Mouse (Mus musculus) stomach, embryonic 14.5 days (tissue): Measurements from ENCODE around the gene Spen. TPM values are rescaled to one million over a fixed set of nuclear protein-coding genes. Genes with fewer than 3 reads are reported as not detected.

Experiments used
- ATAC-seq: fragments of 200-750 bp; cut with Nextera tagmentation; 2 replicates; pipeline ENCODE4 v1.8.0; 2017; ENCODE audit warnings: low read depth, moderate TSS enrichment; ENCODE audit not compliant: insufficient number of reproducible peaks, insufficient read depth, low FRiP score
- H3K27ac ChIP-seq: fragments of 300-500 bp; sonication (generic); 2 replicates; pipeline ENCODE4 v1.5.1; 2014; ENCODE audit warnings: mild to moderate bottlenecking, low read length, moderate library complexity, mixed read lengths
- H3K27me3 ChIP-seq: fragments of 300-500 bp; sonication (generic); 2 replicates; pipeline ENCODE4 v1.6.1; 2014; ENCODE audit warnings: low read length, control low read depth, mixed read lengths; ENCODE audit not compliant: control insufficient read depth, insufficient read depth
- H3K36me3 ChIP-seq: fragments of 300-500 bp; sonication (generic); 2 replicates; pipeline ENCODE4 v1.6.1; 2014; ENCODE audit warnings: mild to moderate bottlenecking, control low read depth, low read length, moderate library complexity, mixed read lengths; ENCODE audit not compliant: control insufficient read depth, insufficient read depth
- H3K4me1 ChIP-seq: fragments of 300-500 bp; sonication (generic); 2 replicates; pipeline ENCODE4 v1.6.1; 2014; ENCODE audit warnings: low read length, control low read depth, mixed read lengths; ENCODE audit not compliant: control insufficient read depth, insufficient read depth
- H3K4me2 ChIP-seq: fragments of 300-500 bp; sonication (generic); replicated peaks from 2 replicates; pipeline ENCODE4 v1.6.1; 2014; ENCODE audit warnings: low read depth, low read length, control low read depth
- H3K4me3 ChIP-seq: fragments of 300-500 bp; sonication (generic); 2 replicates; pipeline ENCODE4 v1.5.1; 2014; ENCODE audit warnings: low read depth, low read length, control low read depth
- H3K9ac ChIP-seq: fragments of 300-500 bp; sonication (generic); replicated peaks from 2 replicates; pipeline ENCODE4 v1.6.1; 2014; ENCODE audit warnings: low read depth, mild to moderate bottlenecking, control low read depth, low read length, moderate library complexity, mixed read lengths
- H3K9me3 ChIP-seq: fragments of 300-500 bp; sonication (generic); 2 replicates; pipeline ENCODE4 v1.6.1; 2016; ENCODE audit warnings: low read depth, low read length, control low read depth; ENCODE audit not compliant: control insufficient read depth
- WGBS: fragments of 180-500 bp; shearing (Covaris S2); extraction: QIAGEN DNeasy Blood & Tissue Kit; methylation state at CpG from one replicate; pipeline ENCODE4 v1.1.7; 2014; 5-methylcytosine and 5-hydroxymethylcytosine counted together
- polyA plus RNA-seq: library from polyadenylated mRNA; unstranded; fragments of >200 nt; fragmentation: Nextera tagmentation; extraction: Ambion mirVana; gene quantifications from 2 replicates; pipeline ENCODE4 v1.2.1, GENCODE M21; 2014

The Spen gene
- polyA plus RNA-seq, 1 experiment from 2014 or later = 16.9 TPM

DNA sequence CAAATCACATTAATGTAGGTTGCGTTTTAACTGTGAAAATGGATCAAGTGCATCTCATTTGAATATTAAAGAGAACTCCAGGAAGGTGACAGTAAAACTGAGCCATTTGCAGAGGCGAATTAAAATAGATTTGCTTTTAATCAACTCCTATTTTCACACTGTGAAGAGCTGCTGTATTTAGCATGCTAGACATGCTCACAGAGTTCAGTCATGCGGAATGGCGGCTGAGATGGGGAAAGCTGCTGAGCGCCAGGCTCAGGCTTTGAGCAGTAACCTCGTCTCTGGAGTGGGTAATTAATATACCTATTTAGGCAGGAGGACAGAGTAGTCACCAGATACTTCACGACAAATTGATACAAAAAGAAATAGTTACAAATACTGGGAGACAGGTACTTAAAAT, 3.5 kb upstream of the Spen start:
- Histone ChIP-seq H3K9me3 (no peaks in the 10 kb centered on the region), H3K36me3 (no peaks in the 10 kb centered on the region), H3K4me2 (no peak overlapping the region), H3K4me1 (no peaks in the 10 kb centered on the region), H3K27ac (no peak overlapping the region), H3K27me3 (no peaks in the 10 kb centered on the region), H3K4me3 (no peak overlapping the region), H3K9ac (no peak overlapping the region)
- no peak for ATAC-seq
- WGBS = 48% methylated on average over 7 of the region's 7 CpGs

DNA sequence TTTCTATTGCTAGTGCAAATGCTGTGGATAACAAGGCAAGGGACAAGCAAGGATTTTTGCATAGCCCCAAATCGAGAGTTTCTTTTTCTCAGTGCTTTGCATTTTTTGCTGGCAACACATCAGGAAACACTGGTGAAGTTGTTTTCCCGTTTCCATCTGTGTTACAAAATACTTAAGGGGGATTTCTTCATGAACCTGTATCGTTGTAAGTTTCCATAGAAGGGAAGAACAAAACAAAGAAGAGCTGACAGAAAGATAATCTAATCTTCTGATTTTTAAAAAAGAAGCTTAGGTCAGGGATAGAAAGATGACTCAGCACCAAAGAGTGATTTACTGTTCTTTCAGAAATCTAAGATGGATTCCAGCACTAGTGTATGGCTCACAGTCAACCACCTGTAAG, 2.4 kb upstream of the Spen start:
- H3K27ac ChIP-seq = no peak overlapping the region
- 68% methylated on average over 3 of the region's 3 CpGs for WGBS
- no peak overlapping the region for H3K9ac ChIP-seq
- ATAC-seq = no peak
- H3K27me3 ChIP-seq = no peaks in the 10 kb centered on the region
- H3K9me3 ChIP-seq = no peaks in the 10 kb centered on the region
- no peak overlapping the region for H3K4me3 ChIP-seq
- H3K4me1 ChIP-seq = peaks cover 2% of the 10 kb centered on the region; the same call in 1 of the 2 replicates
- H3K36me3 ChIP-seq = no peaks in the 10 kb centered on the region
- H3K4me2 ChIP-seq = no peak overlapping the region

GRCm38 (mm10) chr4:141539213-141539767, 893 bp upstream of the Spen start:
- Histone ChIP-seq H3K4me1 (peaks cover 16% of the 10 kb centered on the region; the same call in 1 of the 2 replicates), H3K9me3 (no peaks in the 10 kb centered on the region), H3K4me2 (peak overlapping the region; percentile 50), H3K27me3 (no peaks in the 10 kb centered on the region), H3K4me3 (peak overlapping the region; percentile 92), H3K27ac (peak overlapping the region; percentile 99), H3K36me3 (no peaks in the 10 kb centered on the region), H3K9ac (peak overlapping the region; percentile 60)
- 32% methylated on average over 12 of the region's 12 CpGs for WGBS
- ATAC-seq = no peak

GRCm38 (mm10) chr4:141537706-141538407, 540 bp downstream of the Spen start:
- H3K9me3 ChIP-seq = no peaks in the 10 kb centered on the region
- H3K4me1 ChIP-seq = peaks cover 18% of the 10 kb centered on the region; the same call in 1 of the 2 replicates
- ATAC-seq = peak; percentile 0; the same call in 1 of the 2 replicates
- no peaks in the 10 kb centered on the region for H3K36me3 ChIP-seq
- WGBS = under 1% methylated on average over 83 of the region's 101 CpGs
- H3K27me3 ChIP-seq = no peaks in the 10 kb centered on the region
- H3K9ac ChIP-seq = peak overlapping the region; percentile 94
- peak overlapping the region; percentile 92 for H3K4me3 ChIP-seq
- peak overlapping the region; percentile 99 for H3K4me2 ChIP-seq
- peak overlapping the region; percentile 96 for H3K27ac ChIP-seq

DNA sequence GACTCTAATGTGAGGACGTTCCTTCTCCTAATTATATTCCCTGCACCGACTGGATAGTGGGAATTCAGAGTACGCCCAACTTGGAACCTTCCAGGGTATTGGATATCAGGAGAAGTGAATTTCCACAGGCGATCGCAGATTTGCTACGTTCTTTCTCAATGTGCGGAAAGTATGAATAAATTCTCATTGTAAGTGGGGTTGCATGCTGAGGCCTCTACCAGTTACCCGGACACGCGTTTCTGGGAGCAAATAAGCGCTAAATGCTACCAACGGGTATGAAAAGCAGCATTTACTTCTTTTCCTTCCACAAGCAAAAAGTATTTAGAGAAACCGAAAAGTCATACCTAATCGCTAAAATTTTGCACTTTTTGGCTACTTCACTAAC, 1.2 kb downstream of the Spen start:
- peak overlapping the region; percentile 99 for H3K4me2 ChIP-seq
- no peak for ATAC-seq
- H3K4me3 ChIP-seq = peak overlapping the region; percentile 92
- WGBS = 0% methylated on average over 14 of the region's 14 CpGs
- H3K27ac ChIP-seq = peak overlapping the region; percentile 96
- H3K9ac ChIP-seq = peak overlapping the region; percentile 94
- H3K9me3 ChIP-seq = no peaks in the 10 kb centered on the region
- H3K4me1 ChIP-seq = peaks cover 22% of the 10 kb centered on the region; the same call in 1 of the 2 replicates
- no peaks in the 10 kb centered on the region for H3K36me3 ChIP-seq
- H3K27me3 ChIP-seq = no peaks in the 10 kb centered on the region

DNA sequence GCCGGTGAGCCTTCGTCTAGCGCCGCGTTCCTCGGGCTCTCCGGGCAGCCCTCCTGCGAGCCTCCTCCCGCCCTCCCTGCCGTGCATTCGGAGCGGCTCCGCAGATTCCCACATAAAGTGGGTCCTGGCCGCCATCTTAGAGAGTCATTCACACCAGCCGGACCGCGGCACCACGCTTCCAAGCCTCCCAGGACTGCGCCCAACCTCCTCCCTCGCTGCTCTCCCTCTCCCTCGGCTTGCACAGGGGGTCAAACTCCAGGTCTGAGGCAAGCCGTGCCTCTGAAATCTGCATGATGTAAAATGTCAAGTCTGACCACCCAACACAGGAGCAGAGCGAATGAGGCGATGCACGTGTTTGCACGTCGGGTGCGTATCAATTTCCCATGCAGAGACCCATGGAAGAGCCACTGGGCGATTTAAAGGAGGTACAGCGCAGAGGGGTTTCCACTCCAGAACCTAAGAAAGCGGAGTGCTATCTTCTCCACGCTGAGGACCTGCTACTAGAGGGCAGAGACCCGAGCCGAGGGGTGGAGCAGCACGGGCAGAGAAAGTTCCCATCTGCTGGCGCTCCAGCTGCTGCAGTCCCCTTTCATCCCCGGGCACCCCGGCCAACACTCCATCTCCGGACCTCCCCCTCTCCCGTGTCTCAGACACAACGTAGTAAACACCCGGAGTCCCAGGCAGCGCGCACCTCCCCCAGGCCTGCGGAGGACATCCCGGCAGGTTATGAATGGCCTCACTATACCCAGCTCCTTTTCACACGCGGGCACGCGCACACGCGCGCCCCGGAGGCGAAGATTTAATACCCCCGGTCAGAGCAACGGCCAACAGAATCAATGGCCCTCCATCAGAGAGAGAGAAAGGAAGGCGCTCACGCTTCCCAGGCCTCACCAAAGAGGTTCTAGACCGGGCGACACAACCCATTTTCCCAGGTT, 1.8 kb downstream of the Spen start:
- Histone ChIP-seq H3K9ac (peak overlapping the region; percentile 94), H3K4me3 (peak overlapping the region; percentile 92), H3K27me3 (no peaks in the 10 kb centered on the region), H3K27ac (peak overlapping the region; percentile 96), H3K9me3 (no peaks in the 10 kb centered on the region), H3K4me1 (peaks cover 22% of the 10 kb centered on the region; the same call in 1 of the 2 replicates), H3K36me3 (no peaks in the 10 kb centered on the region), H3K4me2 (peak overlapping the region; percentile 99)
- under 1% methylated on average over 61 of the region's 61 CpGs for WGBS
- peak; percentile 38 for ATAC-seq

- H3K4me3 ChIP-seq = peak overlapping the region; percentile 92; the same call in 1 of the 2 replicates
- H3K9ac ChIP-seq = no peak overlapping the region
- peak overlapping the region; percentile 99 for H3K4me2 ChIP-seq
Observed at GRCm38 (mm10) chr4:141534947-141535680, 3.3 kb downstream of the Spen start.

More at GRCm38 (mm10) chr4:141534947-141535680, 3.3 kb downstream of the Spen start:
- peak overlapping the region; percentile 45; the same call in 1 of the 2 replicates for H3K27ac ChIP-seq
- no peaks in the 10 kb centered on the region for H3K27me3 ChIP-seq
- 26% methylated on average over 11 of the region's 11 CpGs for WGBS
- no peaks in the 10 kb centered on the region for H3K36me3 ChIP-seq
- H3K4me1 ChIP-seq = peaks cover 22% of the 10 kb centered on the region; the same call in 1 of the 2 replicates
- ATAC-seq = no peak
- no peaks in the 10 kb centered on the region for H3K9me3 ChIP-seq
